Mouse (Mus musculus): ENCODE data around the gene Slc4a1. TPM values are rescaled to one million over a fixed set of nuclear protein-coding genes. Genes with fewer than 3 reads are reported as not detected.
A peak's percentile ranks its signal among the peaks of the same experiment; 100 is the strongest.
"Not testable (repeated sequence)": the region's sequence is repeated elsewhere in the genome, so short reads cannot be mapped to it uniquely, and the experiment has no call there.

Gene Slc4a1
- total RNA-seq, 2 experiments from 2014 or later = 22.7 to 23.0 TPM

DNA sequence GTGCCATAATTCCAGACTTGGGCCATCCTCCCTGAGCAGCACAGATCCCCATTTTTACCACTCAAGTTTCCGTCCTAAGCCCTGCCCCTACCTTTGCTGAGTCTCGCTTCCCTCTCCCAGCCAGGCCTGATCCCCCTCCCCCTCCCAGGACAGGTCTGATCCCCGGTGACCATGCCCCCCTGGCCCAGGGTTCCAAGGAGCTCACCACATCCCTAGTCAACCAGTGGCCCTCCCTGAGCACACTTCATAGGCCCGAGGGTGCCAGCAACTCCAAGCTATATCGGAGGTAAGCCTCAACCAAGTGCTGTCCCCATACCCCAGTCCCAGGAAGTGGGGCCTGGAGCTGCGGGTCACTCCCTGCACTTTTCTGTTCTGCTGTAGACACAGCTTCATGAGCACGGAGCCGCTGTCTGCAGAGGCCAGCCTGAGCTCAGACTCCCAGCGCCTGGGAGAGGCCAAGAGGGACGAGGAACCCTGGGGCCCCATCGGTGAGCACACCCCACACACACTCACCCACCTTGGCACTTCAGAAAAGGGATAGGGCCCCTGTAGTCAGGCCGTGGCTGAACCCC lies 34.6 kb upstream of the Slc4a1 start:
- DNase-seq = peak in 1 of 2 experiments; percentile 2
- intact Hi-C loops (cut with DNase I) = no loop called here

DNA sequence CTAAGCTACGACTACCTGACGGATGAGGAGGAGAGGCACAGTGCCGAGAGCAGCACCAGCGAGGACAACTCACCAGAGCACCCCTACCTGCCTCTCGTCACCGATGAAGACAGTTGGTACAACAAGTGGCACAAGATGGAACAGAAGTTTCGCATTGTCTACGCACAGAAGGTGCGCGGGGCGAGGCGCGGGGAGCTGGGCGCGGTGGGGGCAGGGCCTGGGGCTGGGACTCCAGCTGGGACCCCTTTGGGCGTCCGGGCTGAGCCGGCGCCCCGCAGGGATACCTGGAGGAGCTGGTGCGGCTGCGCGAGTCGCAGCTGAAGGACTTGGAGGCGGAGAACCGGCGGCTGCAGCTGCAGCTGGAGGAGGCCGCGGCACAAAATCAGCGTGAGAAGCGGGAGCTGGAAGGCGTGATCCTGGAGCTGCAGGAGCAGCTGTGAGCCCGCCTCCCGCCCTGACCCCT lies 33.6 kb upstream of the Slc4a1 start:
- DNase-seq = peak in 1 of 2 experiments; percentile 32
- intact Hi-C loops (cut with DNase I) = no loop called here

DNA sequence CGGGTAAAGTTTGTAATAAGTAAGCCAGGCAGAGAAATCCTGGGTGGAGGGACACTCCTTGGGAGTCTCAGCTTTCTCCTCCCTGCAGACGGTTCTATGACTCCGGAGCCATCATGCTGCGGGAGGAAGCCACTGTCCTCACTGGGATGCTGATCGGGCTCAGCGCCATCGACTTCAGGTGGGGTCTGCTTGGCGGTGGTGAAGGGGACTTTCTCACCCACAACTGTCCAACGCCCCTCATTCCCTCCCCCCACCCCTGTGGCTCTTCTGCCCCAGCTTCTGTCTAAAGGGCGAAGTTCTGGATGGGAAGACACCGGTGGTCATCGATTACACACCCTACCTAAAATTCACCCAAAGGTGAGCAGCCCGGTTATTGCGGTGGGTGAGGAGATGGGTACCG lies 33.1 kb upstream of the Slc4a1 start:
- no peak for DNase-seq
- intact Hi-C loops (cut with DNase I) = no loop called here

DNA sequence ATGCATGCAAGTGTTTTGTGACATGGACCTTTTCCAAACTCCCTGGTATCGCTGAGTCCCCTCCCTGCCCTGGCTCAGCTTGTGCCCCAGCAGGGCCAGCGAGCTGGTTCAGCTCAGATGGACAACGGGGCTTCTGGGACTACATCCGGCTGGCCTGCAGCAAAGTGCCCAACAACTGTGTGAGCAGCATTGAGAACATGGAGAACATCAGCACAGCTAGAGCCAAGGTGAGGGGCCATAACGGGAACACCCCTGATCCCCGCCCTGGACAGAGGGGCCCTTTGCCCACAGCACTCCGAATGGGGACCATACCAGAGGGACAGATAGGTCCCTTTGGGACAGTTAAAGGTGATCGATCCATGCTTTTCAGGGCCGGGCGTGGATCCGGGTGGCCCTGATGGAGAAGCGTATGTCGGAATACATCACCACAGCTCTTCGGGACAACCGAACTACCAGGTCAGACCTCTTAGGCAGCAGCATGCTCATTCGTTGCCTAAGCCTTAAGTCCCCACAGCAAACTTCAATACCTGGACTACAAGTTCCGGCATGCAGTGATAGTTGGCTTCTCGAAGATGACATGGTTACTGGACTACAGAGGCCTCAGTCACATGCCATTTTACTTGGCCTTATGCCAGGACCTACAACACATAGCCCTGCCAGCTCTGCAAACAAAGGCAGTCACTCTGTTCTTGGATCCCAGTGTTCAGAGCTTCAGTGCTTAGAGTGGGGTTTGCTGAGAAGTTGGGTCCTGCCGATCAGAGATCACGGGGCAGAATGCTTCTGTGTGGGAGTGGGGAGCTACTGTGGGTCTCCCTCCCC lies 32.2 kb upstream of the Slc4a1 start:
- DNase-seq = peak in 1 of 2 experiments; percentile 52
- intact Hi-C loops (cut with DNase I) = no loop called here

DNA sequence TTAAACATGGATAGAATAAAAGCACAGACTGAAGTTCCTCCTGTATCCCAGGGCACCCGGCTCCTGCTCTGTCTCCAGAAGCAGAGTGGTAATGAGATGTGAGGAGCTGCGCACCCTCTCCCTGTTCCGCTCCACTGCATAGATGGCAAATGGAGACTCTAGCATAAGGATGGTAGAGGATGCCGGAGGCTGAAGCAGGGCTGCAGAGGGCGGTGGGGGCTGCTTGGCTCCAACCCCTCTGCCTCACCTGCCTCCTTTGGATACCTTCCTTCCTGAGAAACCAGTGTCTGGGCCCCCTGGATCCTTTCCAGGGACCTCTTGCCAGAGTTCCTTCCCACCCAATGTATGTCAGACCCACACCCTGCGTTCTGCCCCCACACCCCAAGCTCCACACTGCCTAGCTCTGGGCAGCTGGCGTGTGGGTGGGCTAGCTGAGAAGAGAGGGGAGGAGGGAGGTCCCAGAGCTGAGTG lies 30.7 kb upstream of the Slc4a1 start:
- DNase-seq = no peak
- intact Hi-C loops (cut with DNase I) = no loop called here

DNA sequence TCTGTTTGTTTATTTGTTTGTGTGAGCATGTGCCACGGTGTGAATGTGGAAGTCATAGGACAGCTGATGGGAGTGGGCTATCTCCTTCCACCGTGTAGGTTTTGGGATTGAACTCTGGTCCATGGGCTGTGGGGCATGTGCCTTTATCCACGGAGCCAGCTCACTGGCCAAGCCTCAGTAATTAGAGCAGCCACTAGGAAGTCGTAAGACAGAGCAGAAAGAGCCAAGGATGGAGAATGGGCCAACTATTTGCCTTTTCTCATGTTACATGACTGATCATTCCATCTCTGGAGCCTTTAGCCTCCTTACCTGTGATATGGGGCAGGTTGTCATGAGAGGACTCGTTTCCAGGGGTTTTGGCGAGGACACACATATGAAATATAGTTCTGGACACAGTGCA lies 30.3 kb upstream of the Slc4a1 start:
- no peak for DNase-seq
- intact Hi-C loops (cut with DNase I) = no loop called here

DNA sequence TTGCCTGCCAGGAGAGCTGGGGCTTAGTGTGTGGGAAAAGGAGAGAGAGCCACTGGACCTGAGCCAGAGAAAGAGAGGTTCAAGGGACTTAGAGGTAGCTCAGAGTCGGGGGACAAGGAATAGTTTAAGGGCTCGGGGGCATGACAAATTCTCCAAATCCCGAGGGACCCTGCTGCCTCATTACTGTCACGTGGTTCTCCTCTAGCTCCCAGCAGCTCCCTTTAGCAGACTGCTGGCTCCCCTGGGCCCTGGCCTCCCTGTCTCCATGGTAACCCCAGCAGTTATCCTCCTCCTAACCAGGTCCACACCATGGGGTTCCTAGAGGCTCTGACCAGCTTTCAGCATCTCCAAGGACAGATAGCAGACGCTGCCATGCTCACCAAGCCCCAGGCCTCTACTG lies 29.2 kb upstream of the Slc4a1 start:
- intact Hi-C loops (cut with DNase I) = no loop called here
- DNase-seq = no peak

DNA sequence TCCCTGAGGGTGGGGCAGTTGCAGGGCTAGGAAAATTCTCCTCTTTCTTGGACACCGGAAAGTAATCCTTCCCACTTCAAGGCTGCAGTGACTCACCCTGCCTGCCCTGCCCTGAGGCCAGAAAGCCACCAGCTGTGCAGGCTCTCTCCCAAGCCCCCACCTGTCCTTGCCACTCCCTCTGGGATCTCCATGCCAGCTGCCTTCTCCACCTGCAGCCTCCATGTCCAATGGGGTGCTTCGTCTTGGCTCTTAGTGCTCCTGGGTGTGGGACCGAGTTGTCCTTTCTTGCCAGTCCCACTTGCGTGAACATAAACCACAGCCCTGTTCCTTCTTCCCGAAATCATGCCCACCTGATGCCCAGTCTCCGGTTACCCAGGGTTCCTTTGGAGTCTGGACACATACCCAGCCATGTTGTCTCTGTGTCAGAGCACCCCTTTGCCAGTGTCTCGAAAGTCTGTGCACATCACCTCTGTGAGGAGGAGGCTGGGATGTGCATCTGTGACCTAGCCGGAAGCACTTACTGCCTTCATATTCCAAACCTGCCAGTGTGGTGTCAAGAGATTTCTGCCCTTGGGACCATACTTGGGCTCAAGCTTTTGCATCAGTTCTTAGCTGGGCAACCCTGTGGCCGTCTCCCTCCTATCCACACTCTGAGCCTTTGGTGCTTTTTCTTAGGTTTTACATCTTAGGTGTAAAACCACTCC lies 28.6 kb upstream of the Slc4a1 start:
- no peak for DNase-seq
- intact Hi-C loops (cut with DNase I) = no loop called here

DNA sequence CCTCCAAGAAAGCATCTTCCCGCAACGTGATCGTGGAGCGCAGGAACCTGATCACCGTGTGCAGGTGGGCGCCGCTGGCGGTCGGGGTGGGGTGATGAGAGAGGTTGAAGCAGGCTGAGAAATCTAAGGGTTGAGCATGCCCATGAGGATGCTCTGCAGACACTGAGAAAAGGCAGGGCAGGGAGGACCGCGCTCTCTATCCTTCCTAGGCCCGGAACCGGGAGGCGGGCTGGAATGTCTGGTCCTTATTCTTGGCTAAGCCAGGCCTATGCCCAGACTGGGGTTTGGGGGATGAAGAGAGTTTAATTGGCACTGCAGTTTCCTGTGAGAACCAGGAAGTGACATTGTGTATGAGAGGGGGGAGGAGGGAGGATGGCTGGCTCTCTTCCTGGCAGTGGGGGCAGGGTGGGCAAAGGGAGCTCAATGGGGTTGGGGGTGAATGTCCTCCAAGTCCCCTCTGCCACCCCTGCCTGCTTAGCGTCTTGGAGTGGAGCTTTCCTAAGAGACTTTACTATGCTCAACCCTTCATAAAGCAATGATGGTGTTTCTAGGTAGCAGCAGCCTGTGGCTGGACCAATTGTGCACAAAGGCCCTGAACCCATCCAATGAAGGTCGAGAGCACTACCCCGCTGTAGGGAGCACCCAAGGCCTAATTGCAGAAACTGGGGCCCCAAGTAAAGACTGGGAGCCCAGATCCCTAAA lies 27.9 kb upstream of the Slc4a1 start:
- intact Hi-C loops (cut with DNase I) = no loop called here
- DNase-seq = no peak

DNA sequence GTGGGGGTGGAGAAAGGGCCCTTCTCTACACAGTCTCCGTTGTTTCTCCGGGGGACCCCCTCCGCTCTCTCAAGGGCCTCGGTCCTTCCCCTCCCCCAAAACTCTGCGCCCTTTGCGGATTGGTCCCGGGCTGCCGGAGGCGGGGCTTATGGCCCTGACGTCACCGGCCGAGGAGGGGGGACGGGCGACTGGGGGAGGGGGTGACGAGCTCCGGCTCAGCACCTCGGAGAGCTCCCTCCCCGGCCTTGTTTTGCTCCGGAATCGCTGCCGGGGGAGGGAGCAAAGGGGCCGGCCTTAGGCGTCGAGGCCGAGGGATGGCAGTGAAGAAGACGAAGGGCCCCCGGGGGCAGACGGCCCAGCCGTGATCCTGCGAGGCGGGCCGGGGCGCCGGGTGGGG lies 27.2 kb upstream of the Slc4a1 start, which contains the start of gene Rundc3a:
Gene Rundc3a (plus strand): TSS at position 166 of the 397 bp plus-strand sequence.
- intact Hi-C loops (cut with DNase I) = no loop called here
- DNase-seq = peak; percentile 78 to 87

DNA sequence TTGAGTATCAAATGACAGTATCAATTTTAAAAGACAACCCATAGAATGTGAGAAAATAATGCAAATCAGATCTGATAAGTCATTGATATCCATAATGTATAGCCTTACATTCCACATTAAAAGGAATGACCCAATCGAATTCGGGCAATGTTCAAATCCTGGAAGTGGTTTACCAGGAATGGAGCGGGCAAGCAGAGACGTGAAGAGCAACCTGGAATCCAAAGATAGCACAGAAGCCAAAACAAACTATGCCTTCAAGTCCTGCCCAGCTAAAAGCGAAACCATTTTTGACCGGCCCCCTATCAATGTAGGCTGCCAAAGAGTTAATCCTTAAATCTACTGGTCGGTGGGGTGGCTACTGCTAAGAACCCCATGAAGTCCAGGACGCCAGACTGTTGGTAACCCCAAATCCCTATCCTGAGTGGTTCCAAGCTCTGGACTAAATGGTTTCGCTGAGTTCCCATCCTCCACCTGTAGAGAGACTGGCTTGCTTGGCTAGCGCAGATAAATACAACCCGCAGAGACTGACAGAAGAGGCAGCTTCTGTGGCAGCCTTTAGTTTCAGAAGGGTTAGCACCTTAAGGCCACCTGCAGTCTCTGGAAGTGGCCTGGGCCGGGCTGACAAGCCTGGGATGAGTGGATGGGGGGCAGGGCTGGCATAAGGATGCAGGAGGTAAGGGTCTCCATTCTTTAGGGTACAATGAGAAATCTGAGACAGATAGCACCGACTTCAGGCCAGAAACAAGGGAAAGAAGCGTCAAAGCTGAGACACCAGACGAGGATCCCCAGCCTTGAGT lies 26.6 kb upstream of the Slc4a1 start:
- DNase-seq = no peak
- intact Hi-C loops (cut with DNase I) = no loop called here

DNA sequence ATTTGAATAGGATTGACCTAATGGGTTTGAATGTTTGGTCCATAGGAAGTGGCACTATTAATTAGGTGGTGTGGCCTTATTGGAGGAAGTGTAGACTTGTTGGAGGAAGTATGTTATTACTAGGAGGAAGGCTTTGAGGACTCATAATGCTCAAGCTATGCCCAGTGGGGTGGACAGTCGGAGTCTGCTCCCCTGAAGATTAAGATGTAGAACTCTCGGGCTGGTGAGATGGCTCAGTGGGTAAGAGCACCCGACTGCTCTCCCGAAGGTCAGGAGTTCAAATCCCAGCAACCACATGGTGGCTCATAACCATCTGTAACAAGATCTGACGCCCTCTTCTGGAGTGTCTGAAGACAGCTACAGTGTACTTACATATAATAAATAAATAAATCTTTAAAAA lies 23.4 kb upstream of the Slc4a1 start:
- DNase-seq; intact Hi-C loops (cut with DNase I): not testable (repeated sequence)

DNA sequence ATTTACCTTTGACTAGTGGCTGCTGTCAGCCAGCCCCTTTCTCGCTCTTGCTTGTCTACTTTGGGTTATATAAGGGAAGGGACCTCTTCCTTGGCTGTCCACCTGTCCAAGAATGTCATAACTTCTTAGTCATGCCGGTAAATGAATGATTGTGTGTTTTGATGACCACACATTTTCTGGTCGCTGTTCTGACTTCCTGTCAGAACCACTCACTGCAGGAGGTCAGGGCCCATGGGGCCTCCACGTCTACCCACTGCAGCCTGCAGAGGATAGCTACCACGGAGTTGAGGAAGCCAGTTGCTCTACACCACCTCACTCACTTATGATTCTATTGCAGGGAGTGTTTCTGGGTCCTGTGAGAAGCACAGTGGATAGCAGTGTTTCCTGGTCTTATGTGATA lies 20.1 kb upstream of the Slc4a1 start:
- intact Hi-C loops (cut with DNase I) = no loop called here
- no peak for DNase-seq

DNA sequence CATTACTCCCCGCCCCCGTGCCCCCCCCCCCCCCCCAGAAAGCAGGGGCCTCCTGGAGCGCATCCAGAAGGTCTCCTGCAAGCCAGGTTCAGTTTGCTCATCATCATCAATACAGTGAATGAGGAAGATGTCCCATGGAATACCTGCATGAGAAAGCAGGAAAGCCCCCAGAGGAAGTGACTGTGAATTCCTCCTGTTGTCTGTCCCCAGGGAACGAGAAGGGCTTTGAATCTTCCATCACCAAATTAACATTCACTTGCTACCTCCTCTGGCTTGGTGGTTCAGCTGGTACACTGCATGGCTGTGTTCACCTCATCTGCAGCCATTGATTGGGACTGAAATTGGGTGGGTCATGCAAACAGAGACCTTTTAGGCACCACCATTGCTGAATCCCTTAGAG lies 19.1 kb upstream of the Slc4a1 start:
- intact Hi-C loops (cut with DNase I) = no loop called here
- DNase-seq = no peak

DNA sequence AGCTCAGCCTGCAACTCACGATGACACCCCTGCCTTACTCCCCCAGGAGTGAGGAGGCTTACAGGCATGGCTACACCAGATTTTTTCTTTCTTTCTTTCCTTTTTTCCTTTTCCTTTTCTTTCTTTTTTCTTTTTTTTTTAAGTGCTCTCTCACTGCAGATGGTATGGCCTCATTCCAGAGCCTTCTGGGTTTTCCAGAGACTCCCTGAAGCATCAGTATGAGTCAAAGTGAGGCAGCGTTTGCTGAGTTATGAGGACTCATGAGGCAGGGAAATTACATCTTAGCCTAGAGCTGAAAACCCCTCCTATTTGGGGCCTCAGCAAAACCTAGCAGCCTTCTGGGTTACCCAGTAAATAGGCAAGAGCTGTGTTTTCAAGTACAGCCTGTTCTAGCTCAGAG lies 18.4 kb upstream of the Slc4a1 start:
- DNase-seq = no peak
- intact Hi-C loops (cut with DNase I) = no loop called here

DNA sequence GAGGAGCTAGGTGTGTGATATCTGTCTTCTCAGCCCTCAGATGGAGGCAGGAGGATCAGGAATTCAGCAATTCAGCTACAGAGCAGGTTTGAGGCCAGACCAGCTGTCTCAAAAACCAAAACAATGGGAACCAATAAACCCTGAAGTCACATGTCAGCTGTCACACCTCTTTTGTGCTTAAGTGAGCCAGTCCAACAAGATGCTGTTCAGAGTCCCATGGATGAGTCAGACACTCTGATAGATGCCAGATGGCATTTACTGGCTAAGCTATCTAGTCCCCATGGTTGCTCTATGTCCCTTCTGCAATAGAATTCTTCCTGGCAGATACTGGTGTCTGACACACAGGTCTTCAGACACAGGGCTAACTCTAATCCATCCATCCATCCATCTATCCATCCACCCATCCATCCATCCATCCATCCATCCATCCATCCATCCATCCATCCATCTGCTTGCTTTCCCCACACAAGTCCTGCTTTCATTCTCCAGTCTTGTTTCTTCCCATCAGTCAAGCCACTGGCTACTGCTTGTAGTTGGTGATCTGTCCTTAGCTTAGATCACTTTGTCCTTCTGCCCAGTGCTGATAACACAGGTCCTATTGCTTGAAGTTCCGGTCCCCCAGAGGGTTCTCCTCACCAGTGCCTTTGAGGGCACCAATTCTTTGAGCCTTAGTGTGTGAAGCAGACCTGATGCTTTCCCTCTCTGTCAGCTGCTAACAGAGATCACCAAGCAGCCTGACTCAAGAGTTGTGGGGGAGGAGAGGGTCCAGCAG lies 17.5 kb upstream of the Slc4a1 start:
- intact Hi-C loops (cut with DNase I) = no loop called here
- DNase-seq = no peak

DNA sequence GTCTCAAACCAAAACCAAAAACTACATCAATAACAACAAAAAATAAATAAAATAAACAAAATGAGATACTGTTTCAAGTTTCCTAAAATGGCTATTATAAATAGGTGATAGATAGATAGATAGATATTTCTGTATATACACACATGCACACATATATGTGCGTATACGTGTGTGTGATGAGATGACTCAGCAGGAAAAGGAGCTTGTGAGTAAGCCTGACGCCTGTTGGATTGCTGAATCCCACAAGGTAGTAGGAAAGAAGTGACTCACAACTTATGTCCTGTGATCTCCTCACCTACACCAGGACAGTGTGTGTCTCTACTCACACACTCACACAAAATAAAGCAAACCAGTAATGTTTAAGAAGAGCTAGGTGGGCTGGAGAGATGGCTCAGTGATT lies 16.8 kb upstream of the Slc4a1 start:
- intact Hi-C loops (cut with DNase I) = no loop called here

DNA sequence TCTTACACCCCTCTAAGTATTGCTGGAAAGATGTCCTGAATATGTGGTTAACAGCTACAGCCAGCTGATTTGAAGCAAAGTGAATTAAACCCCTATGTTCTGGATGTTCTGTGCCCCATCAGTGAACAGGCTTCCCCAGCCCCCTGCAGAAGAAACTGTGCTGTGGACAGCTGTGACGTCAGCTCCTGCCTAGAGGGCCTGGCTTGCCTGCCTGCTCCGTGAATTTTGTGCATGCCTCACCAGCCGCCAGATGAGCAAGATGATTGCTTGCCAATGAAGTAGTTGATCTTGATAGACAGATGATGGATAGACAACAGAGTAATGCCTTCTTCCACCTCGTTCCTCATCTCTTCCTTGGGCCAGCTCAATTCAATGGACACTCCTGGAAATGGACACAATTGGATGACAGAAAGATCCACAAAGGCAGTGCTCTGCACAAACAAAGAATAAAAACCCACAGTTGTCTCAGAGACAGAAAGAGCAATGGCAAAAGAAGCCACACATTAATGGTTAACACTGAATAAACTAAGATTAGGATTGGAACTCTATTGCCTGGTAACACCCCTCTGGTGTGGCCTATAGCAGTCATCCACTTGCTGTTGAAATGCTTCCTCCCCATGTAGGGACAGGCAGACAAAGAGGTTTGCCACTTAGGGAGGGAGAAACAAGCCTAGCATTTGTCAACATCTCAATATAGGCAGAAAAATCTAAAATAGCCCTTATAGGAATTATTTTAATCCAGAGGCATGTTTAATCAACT lies 15.5 kb upstream of the Slc4a1 start:
- intact Hi-C loops (cut with DNase I) = no loop called here
- no peak for DNase-seq

More for the DNA sequence above, 16.8 kb upstream of the Slc4a1 start:
- DNase-seq = no peak
